Mouse (Mus musculus) embryonic facial prominence, embryonic 11.5 days (tissue): ENCODE data around the gene Sel1l. TPM values are rescaled to one million over a fixed set of nuclear protein-coding genes. Genes with fewer than 3 reads are reported as not detected.

ENCODE experiments used
- ATAC-seq: fragments of 200-750 bp; cut with Nextera tagmentation; replicated peaks from 2 replicates; pipeline ENCODE4 v1.8.0; 2017; ENCODE audit warnings: low read depth; ENCODE audit not compliant: insufficient number of reproducible peaks, low FRiP score, low TSS enrichment
- DNase-seq: peaks from one replicate; pipeline ENCODE4 v3.0.0-alpha.2; 2015; ENCODE audit warnings: low spot score
- H3K27ac ChIP-seq: fragments of 300-500 bp; sonication (generic); replicated peaks from 2 replicates; pipeline ENCODE4 v1.5.1; 2014; ENCODE audit warnings: mild to moderate bottlenecking, low read depth, low read length, control low read depth
- H3K27me3 ChIP-seq: fragments of 300-500 bp; sonication (generic); 2 replicates; pipeline ENCODE4 v1.6.1; 2014; ENCODE audit warnings: mild to moderate bottlenecking, low read length, moderate library complexity, mixed read lengths; ENCODE audit not compliant: control insufficient read depth, insufficient read depth
- H3K36me3 ChIP-seq: fragments of 300-500 bp; sonication (generic); replicated peaks from 2 replicates; pipeline ENCODE4 v1.6.1; 2014; ENCODE audit warnings: low read depth, mild to moderate bottlenecking, low read length, moderate library complexity, mixed read lengths; ENCODE audit not compliant: control insufficient read depth, insufficient read depth
- H3K4me1 ChIP-seq: fragments of 300-500 bp; sonication (generic); 2 replicates; pipeline ENCODE4 v1.6.1; 2014; ENCODE audit warnings: low read length, mixed read lengths; ENCODE audit not compliant: control insufficient read depth, insufficient read depth
- H3K4me2 ChIP-seq: fragments of 300-500 bp; sonication (generic); 2 replicates; pipeline ENCODE4 v1.6.1; 2014; ENCODE audit warnings: low read depth, mild to moderate bottlenecking, control low read depth, low read length, moderate library complexity
- H3K4me3 ChIP-seq: fragments of 300-500 bp; sonication (generic); 2 replicates; pipeline ENCODE4 v1.5.1; 2014; ENCODE audit warnings: low read depth, low read length, control low read depth
- H3K9ac ChIP-seq: fragments of 300-500 bp; sonication (generic); replicated peaks from 2 replicates; pipeline ENCODE4 v1.6.1; 2014; ENCODE audit warnings: mild to moderate bottlenecking, control low read depth, low read length
- H3K9me3 ChIP-seq: fragments of 300-500 bp; sonication (generic); replicated peaks from 2 replicates; pipeline ENCODE4 v1.6.1; 2016; ENCODE audit warnings: mild to moderate bottlenecking, low read length, inconsistent platforms, mixed read lengths; ENCODE audit not compliant: control insufficient read depth
- WGBS: fragments of 180-500 bp; shearing (Covaris S2); extraction: QIAGEN DNeasy Blood & Tissue Kit; methylation state at CpG from one replicate; pipeline ENCODE4 v1.1.7; 2014; 5-methylcytosine and 5-hydroxymethylcytosine counted together
- polyA plus RNA-seq: library from polyadenylated mRNA; unstranded; fragments of >200 nt; fragmentation: Nextera tagmentation; extraction: Ambion mirVana; gene quantifications from 2 replicates; pipeline ENCODE4 v1.2.1, GENCODE M21; 2014

Gene Sel1l
- 68.8 and 69.8 TPM in 2 replicates for polyA plus RNA-seq

GRCm38 (mm10) chr12:91849045-91849467 is at the start of gene Sel1l:
Gene Sel1l (minus strand): TSS chr12:91849157.
- Histone ChIP-seq H3K36me3 (no peaks in the 10 kb centered on the region), H3K4me3 (peak within 1 kb of the TSS; percentile 86), H3K27ac (no peak within 1 kb of the TSS), H3K9ac (peak within 1 kb of the TSS; percentile 80), H3K27me3 (no peaks in the 10 kb centered on the region), H3K9me3 (no peaks in the 10 kb centered on the region), H3K4me1 (no peaks in the 10 kb centered on the region), H3K4me2 (peak within 1 kb of the TSS; percentile 86)
- WGBS, result under 1% methylated on average over 35 of the region's 35 CpGs
- ATAC-seq (peak; percentile 100), DNase-seq (peak; percentile 99)

GRCm38 (mm10) chr12:91892622-91893560 is 43.9 kb upstream of the Sel1l start:
- no peaks in the 10 kb centered on the region for H3K4me1 ChIP-seq
- ATAC-seq, result no peak
- DNase-seq, result no peak
- H3K4me2 ChIP-seq, result no peak overlapping the region
- H3K27ac ChIP-seq, result no peak overlapping the region
- no peaks in the 10 kb centered on the region for H3K36me3 ChIP-seq
- 82% methylated on average over 9 of the region's 9 CpGs for whole genome bisulfite sequencing
- H3K9ac ChIP-seq, result no peak overlapping the region
- no peaks in the 10 kb centered on the region for H3K9me3 ChIP-seq
- H3K4me3 ChIP-seq, result no peak overlapping the region
- H3K27me3 ChIP-seq, result no peaks in the 10 kb centered on the region

GRCm38 (mm10) chr12:91880431-91880830 is 31.5 kb upstream of the Sel1l start:
- DNase-seq (no peak), ATAC-seq (no peak)
- no peak overlapping the region for H3K9ac ChIP-seq
- no peak overlapping the region for H3K4me3 ChIP-seq
- no peaks in the 10 kb centered on the region for H3K9me3 ChIP-seq
- 80% methylated on average over 13 of the region's 13 CpGs for WGBS
- no peaks in the 10 kb centered on the region for H3K27me3 ChIP-seq
- H3K4me2 ChIP-seq, result no peak overlapping the region
- no peaks in the 10 kb centered on the region for H3K4me1 ChIP-seq
- H3K36me3 ChIP-seq, result no peaks in the 10 kb centered on the region
- no peak overlapping the region for H3K27ac ChIP-seq

GRCm38 (mm10) chr12:91878912-91879250 is 29.9 kb upstream of the Sel1l start:
- H3K9me3 ChIP-seq, result no peaks in the 10 kb centered on the region
- DNase-seq (no peak), ATAC-seq (no peak)
- H3K4me3 ChIP-seq, result no peak overlapping the region
- H3K27ac ChIP-seq, result no peak overlapping the region
- H3K4me1 ChIP-seq, result no peaks in the 10 kb centered on the region
- 72% methylated on average over 8 of the region's 8 CpGs for WGBS
- H3K36me3 ChIP-seq, result no peaks in the 10 kb centered on the region
- no peak overlapping the region for H3K9ac ChIP-seq
- no peaks in the 10 kb centered on the region for H3K27me3 ChIP-seq
- H3K4me2 ChIP-seq, result no peak overlapping the region

- Histone ChIP-seq H3K27me3 (no peaks in the 10 kb centered on the region), H3K4me1 (no peaks in the 10 kb centered on the region), H3K27ac (no peak overlapping the region), H3K36me3 (no peaks in the 10 kb centered on the region), H3K9me3 (no peaks in the 10 kb centered on the region), H3K9ac (no peak overlapping the region), H3K4me2 (no peak overlapping the region), H3K4me3 (no peak overlapping the region)
- 54% methylated on average over 21 of the region's 21 CpGs for WGBS
- ATAC-seq (no peak), DNase-seq (peak; percentile 21)
These were observed 29.3 kb upstream of the Sel1l start for GRCm38 (mm10) chr12:91878056-91878911.

GRCm38 (mm10) chr12:91877646-91878045 is 28.7 kb upstream of the Sel1l start:
- no peak overlapping the region for H3K4me3 ChIP-seq
- no peaks in the 10 kb centered on the region for H3K27me3 ChIP-seq
- DNase-seq (peak; percentile 71), ATAC-seq (no peak)
- no peaks in the 10 kb centered on the region for H3K36me3 ChIP-seq
- WGBS, result 33% methylated on average over 5 of the region's 5 CpGs
- no peak overlapping the region for H3K27ac ChIP-seq
- H3K9ac ChIP-seq, result no peak overlapping the region
- H3K4me1 ChIP-seq, result no peaks in the 10 kb centered on the region
- no peak overlapping the region for H3K4me2 ChIP-seq
- no peaks in the 10 kb centered on the region for H3K9me3 ChIP-seq

- Histone ChIP-seq H3K9ac (no peak overlapping the region), H3K4me1 (no peaks in the 10 kb centered on the region), H3K27ac (no peak overlapping the region), H3K36me3 (no peaks in the 10 kb centered on the region), H3K4me3 (no peak overlapping the region), H3K4me2 (no peak overlapping the region), H3K27me3 (no peaks in the 10 kb centered on the region), H3K9me3 (no peaks in the 10 kb centered on the region)
- ATAC-seq (no peak), DNase-seq (no peak)
- 91% methylated on average over 11 of the region's 11 CpGs for WGBS
These were observed 21.7 kb upstream of the Sel1l start for GRCm38 (mm10) chr12:91870671-91871070.

- Histone ChIP-seq H3K36me3 (no peaks in the 10 kb centered on the region), H3K4me1 (no peaks in the 10 kb centered on the region), H3K9ac (no peak overlapping the region), H3K9me3 (no peaks in the 10 kb centered on the region), H3K4me3 (no peak overlapping the region), H3K4me2 (no peak overlapping the region), H3K27ac (no peak overlapping the region), H3K27me3 (no peaks in the 10 kb centered on the region)
- DNase-seq (no peak), ATAC-seq (no peak)
- WGBS, result 65% methylated on average over 4 of the region's 4 CpGs
These were observed 20.4 kb upstream of the Sel1l start for GRCm38 (mm10) chr12:91869352-91869751.
